Mouse (Mus musculus): ENCODE results near the gene Klf4. TPM values are rescaled to one million over a fixed set of nuclear protein-coding genes. Genes with fewer than 3 reads are reported as not detected.

Klf4 gene
- polyA plus RNA-seq, 1 experiment from 2014 or later = 4.2 TPM

GRCm38 (mm10) chr4:55498621-55499020 is 33.6 kb downstream of the Klf4 start:
- ATAC-seq (ENCODE audit: insufficient number of reproducible peaks, insufficient read depth, low FRiP score, low read depth) = no peak
- no peak overlapping the region for H3K4me3 ChIP-seq (ENCODE audit: control insufficient read depth in 1 of 2, insufficient read depth in 1 of 2, low read depth in 1 of 2, low read length in 2 of 2)
- no peak overlapping the region for H3K9ac ChIP-seq (ENCODE audit: low read length)
- H3K36me3 ChIP-seq (ENCODE audit: control insufficient read depth, insufficient read depth, low read length) = no peaks in the 10 kb centered on the region
- no peak overlapping the region for H3K4me2 ChIP-seq (ENCODE audit: low read length)
- H3K9me3 ChIP-seq (ENCODE audit: control insufficient read depth, low read length) = no peaks in the 10 kb centered on the region
- 68% methylated on average over 1 of the region's 1 CpGs for WGBS
- no peak overlapping the region for H3K27ac ChIP-seq (replicated peaks in 1 of 2; ENCODE audit: control insufficient read depth in 1 of 2, insufficient read depth in 1 of 2, low read depth in 2 of 2, low read length in 2 of 2)
- no peaks in the 10 kb centered on the region for H3K27me3 ChIP-seq (ENCODE audit: control insufficient read depth, insufficient read depth, low read length)
- no peaks in the 10 kb centered on the region for H3K4me1 ChIP-seq (ENCODE audit: control insufficient read depth in 2 of 2, insufficient read depth in 2 of 2, low read length in 2 of 2)

DNA sequence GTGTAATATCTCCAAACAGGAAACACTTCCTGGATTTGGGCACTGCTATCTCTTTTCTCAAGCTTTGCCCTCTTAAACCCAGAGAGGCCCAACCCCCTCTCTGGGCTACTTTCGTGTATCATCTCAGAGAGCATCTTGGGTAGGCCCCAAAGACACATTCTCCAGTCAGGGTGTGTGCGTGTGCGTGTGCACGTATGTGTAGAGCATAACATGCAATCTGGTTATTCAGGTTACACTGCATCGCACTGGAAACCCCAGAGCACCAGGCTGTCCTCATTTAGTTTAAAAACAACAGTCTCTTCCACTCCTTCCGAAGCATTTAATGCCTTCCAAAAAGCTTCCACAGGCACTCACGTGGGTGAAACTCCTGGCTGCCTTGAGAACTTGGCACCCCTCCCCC is 35.9 kb downstream of the Klf4 start:
- H3K27me3 ChIP-seq (ENCODE audit: control insufficient read depth, insufficient read depth, low read length) = no peaks in the 10 kb centered on the region
- H3K4me2 ChIP-seq (ENCODE audit: low read length) = no peak overlapping the region
- no peak overlapping the region for H3K4me3 ChIP-seq (ENCODE audit: control insufficient read depth in 1 of 2, insufficient read depth in 1 of 2, low read depth in 1 of 2, low read length in 2 of 2)
- 72% methylated on average over 7 of the region's 7 CpGs for WGBS
- no peaks in the 10 kb centered on the region for H3K36me3 ChIP-seq (ENCODE audit: control insufficient read depth, insufficient read depth, low read length)
- H3K4me1 ChIP-seq (ENCODE audit: control insufficient read depth in 2 of 2, insufficient read depth in 2 of 2, low read length in 2 of 2) = no peaks in the 10 kb centered on the region
- ATAC-seq (ENCODE audit: insufficient number of reproducible peaks, insufficient read depth, low FRiP score, low read depth) = no peak
- no peaks in the 10 kb centered on the region for H3K9me3 ChIP-seq (ENCODE audit: control insufficient read depth, low read length)
- no peak overlapping the region for H3K9ac ChIP-seq (ENCODE audit: low read length)
- no peak overlapping the region for H3K27ac ChIP-seq (replicated peaks in 1 of 2; ENCODE audit: control insufficient read depth in 1 of 2, insufficient read depth in 1 of 2, low read depth in 2 of 2, low read length in 2 of 2)

DNA sequence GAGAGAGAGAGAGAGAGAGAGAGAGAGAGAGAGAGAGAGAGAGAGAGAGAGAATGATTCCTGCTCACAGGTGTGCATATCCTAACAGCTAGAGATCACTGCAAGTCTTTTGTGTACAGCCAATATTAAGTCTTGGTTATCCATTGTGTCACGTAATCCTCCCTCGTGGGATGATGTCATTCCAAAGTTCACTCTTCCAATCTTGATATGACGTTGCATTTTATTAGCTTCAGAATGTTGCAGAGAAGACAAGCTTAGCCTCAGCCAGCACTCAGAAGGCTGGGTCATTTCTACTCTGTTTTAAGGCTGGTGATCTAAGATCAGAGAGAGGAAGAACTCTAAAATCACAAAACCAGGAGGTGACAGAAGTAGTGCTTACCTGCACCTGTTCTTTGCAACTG is 39.0 kb downstream of the Klf4 start:
- no peak overlapping the region for H3K4me3 ChIP-seq (ENCODE audit: control insufficient read depth in 1 of 2, insufficient read depth in 1 of 2, low read depth in 1 of 2, low read length in 2 of 2)
- no peak overlapping the region for H3K4me2 ChIP-seq (ENCODE audit: low read length)
- H3K36me3 ChIP-seq (ENCODE audit: control insufficient read depth, insufficient read depth, low read length) = no peaks in the 10 kb centered on the region
- WGBS = 66% methylated on average over 3 of the region's 3 CpGs
- H3K27ac ChIP-seq (replicated peaks in 1 of 2; ENCODE audit: control insufficient read depth in 1 of 2, insufficient read depth in 1 of 2, low read depth in 2 of 2, low read length in 2 of 2) = no peak overlapping the region
- no peaks in the 10 kb centered on the region for H3K27me3 ChIP-seq (ENCODE audit: control insufficient read depth, insufficient read depth, low read length)
- ATAC-seq (ENCODE audit: insufficient number of reproducible peaks, insufficient read depth, low FRiP score, low read depth) = no peak
- H3K9ac ChIP-seq (ENCODE audit: low read length) = no peak overlapping the region
- H3K4me1 ChIP-seq (ENCODE audit: control insufficient read depth in 2 of 2, insufficient read depth in 2 of 2, low read length in 2 of 2) = no peaks in the 10 kb centered on the region
- H3K9me3 ChIP-seq (ENCODE audit: control insufficient read depth, low read length) = no peaks in the 10 kb centered on the region

GRCm38 (mm10) chr4:55489328-55489727 is 42.9 kb downstream of the Klf4 start:
- no peaks in the 10 kb centered on the region for H3K9me3 ChIP-seq (ENCODE audit: control insufficient read depth, low read length)
- H3K4me1 ChIP-seq (ENCODE audit: control insufficient read depth in 2 of 2, insufficient read depth in 2 of 2, low read length in 2 of 2) = no peaks in the 10 kb centered on the region
- no peaks in the 10 kb centered on the region for H3K36me3 ChIP-seq (ENCODE audit: control insufficient read depth, insufficient read depth, low read length)
- 46% methylated on average over 3 of the region's 3 CpGs for WGBS
- H3K27ac ChIP-seq (replicated peaks in 1 of 2; ENCODE audit: control insufficient read depth in 1 of 2, insufficient read depth in 1 of 2, low read depth in 2 of 2, low read length in 2 of 2) = no peak overlapping the region
- no peak overlapping the region for H3K4me2 ChIP-seq (ENCODE audit: low read length)
- ATAC-seq (ENCODE audit: insufficient number of reproducible peaks, insufficient read depth, low FRiP score, low read depth) = no peak
- H3K4me3 ChIP-seq (ENCODE audit: control insufficient read depth in 1 of 2, insufficient read depth in 1 of 2, low read depth in 1 of 2, low read length in 2 of 2) = no peak overlapping the region
- H3K27me3 ChIP-seq (ENCODE audit: control insufficient read depth, insufficient read depth, low read length) = no peaks in the 10 kb centered on the region
- H3K9ac ChIP-seq (ENCODE audit: low read length) = no peak overlapping the region

- 60% methylated on average over 6 of the region's 6 CpGs for WGBS
Measured at GRCm38 (mm10) chr4:55488604-55489003, 43.7 kb downstream of the Klf4 start.

DNA sequence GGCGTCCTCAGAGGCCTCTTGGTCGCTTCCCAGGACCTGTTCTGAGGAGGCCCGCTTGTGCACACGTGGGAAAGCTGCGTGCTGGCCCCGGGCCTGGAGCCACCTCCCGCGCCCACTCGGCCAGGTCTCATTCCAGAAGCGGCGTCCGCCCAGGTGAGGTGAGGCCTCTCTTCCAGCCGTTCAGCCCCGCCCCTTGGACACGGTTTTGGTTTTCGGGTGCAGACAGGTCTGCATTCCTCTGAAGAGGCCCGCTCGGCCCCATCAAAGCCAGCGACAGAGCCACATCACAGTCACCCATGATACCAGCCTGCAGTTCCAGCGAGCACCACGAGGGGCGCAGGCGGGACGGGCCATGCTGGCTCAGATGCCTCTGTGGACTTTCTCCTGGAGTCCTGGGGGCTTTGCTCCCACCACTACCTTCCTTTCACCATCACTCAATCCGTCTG is 51.9 kb downstream of the Klf4 start:
- Histone ChIP-seq H3K36me3 (ENCODE audit: control insufficient read depth, insufficient read depth, low read length) (no peaks in the 10 kb centered on the region), H3K9me3 (ENCODE audit: control insufficient read depth, low read length) (no peaks in the 10 kb centered on the region), H3K27me3 (ENCODE audit: control insufficient read depth, insufficient read depth, low read length) (no peaks in the 10 kb centered on the region), H3K9ac (ENCODE audit: low read length) (peak overlapping the region; percentile 27; the same call in 1 of the 2 replicates), H3K4me2 (ENCODE audit: low read length) (peak overlapping the region; percentile 65), H3K4me1 (ENCODE audit: control insufficient read depth in 2 of 2, insufficient read depth in 2 of 2, low read length in 2 of 2) (peaks cover 19 to 28% of the 10 kb centered on the region in 2 experiments), H3K4me3 (ENCODE audit: control insufficient read depth in 1 of 2, insufficient read depth in 1 of 2, low read depth in 1 of 2, low read length in 2 of 2) (peak overlapping the region; percentile 29 to 36), H3K27ac (replicated peaks in 1 of 2; ENCODE audit: control insufficient read depth in 1 of 2, insufficient read depth in 1 of 2, low read depth in 2 of 2, low read length in 2 of 2) (no peak overlapping the region)
- ATAC-seq (ENCODE audit: insufficient number of reproducible peaks, insufficient read depth, low FRiP score, low read depth) = peak; percentile 37; the same call in 1 of the 2 replicates
- 13% methylated on average over 25 of the region's 25 CpGs for WGBS

More at GRCm38 (mm10) chr4:55488604-55489003, 43.7 kb downstream of the Klf4 start:
- Histone ChIP-seq H3K4me1 (ENCODE audit: control insufficient read depth in 2 of 2, insufficient read depth in 2 of 2, low read length in 2 of 2) (no peaks in the 10 kb centered on the region), H3K27me3 (ENCODE audit: control insufficient read depth, insufficient read depth, low read length) (no peaks in the 10 kb centered on the region), H3K4me2 (ENCODE audit: low read length) (no peak overlapping the region), H3K27ac (replicated peaks in 1 of 2; ENCODE audit: control insufficient read depth in 1 of 2, insufficient read depth in 1 of 2, low read depth in 2 of 2, low read length in 2 of 2) (no peak overlapping the region), H3K9me3 (ENCODE audit: control insufficient read depth, low read length) (no peaks in the 10 kb centered on the region), H3K9ac (ENCODE audit: low read length) (no peak overlapping the region), H3K36me3 (ENCODE audit: control insufficient read depth, insufficient read depth, low read length) (no peaks in the 10 kb centered on the region), H3K4me3 (ENCODE audit: control insufficient read depth in 1 of 2, insufficient read depth in 1 of 2, low read depth in 1 of 2, low read length in 2 of 2) (no peak overlapping the region)
- ATAC-seq (ENCODE audit: insufficient number of reproducible peaks, insufficient read depth, low FRiP score, low read depth) = no peak

GRCm38 (mm10) chr4:55478333-55478732 is 53.9 kb downstream of the Klf4 start:
- 39% methylated on average over 5 of the region's 5 CpGs for WGBS
- Histone ChIP-seq H3K4me2 (ENCODE audit: low read length) (no peak overlapping the region), H3K27ac (replicated peaks in 1 of 2; ENCODE audit: control insufficient read depth in 1 of 2, insufficient read depth in 1 of 2, low read depth in 2 of 2, low read length in 2 of 2) (0 out of 4 replicates have a peak overlapping the region, but pooled peaks of 1 of the 2 experiments have one; percentile 38), H3K4me3 (ENCODE audit: control insufficient read depth in 1 of 2, insufficient read depth in 1 of 2, low read depth in 1 of 2, low read length in 2 of 2) (no peak overlapping the region), H3K9me3 (ENCODE audit: control insufficient read depth, low read length) (no peaks in the 10 kb centered on the region), H3K4me1 (ENCODE audit: control insufficient read depth in 2 of 2, insufficient read depth in 2 of 2, low read length in 2 of 2) (peaks cover 19 to 28% of the 10 kb centered on the region in 2 experiments), H3K27me3 (ENCODE audit: control insufficient read depth, insufficient read depth, low read length) (no peaks in the 10 kb centered on the region), H3K36me3 (ENCODE audit: control insufficient read depth, insufficient read depth, low read length) (no peaks in the 10 kb centered on the region), H3K9ac (ENCODE audit: low read length) (no peak overlapping the region)
- no peak for ATAC-seq (ENCODE audit: insufficient number of reproducible peaks, insufficient read depth, low FRiP score, low read depth)

DNA sequence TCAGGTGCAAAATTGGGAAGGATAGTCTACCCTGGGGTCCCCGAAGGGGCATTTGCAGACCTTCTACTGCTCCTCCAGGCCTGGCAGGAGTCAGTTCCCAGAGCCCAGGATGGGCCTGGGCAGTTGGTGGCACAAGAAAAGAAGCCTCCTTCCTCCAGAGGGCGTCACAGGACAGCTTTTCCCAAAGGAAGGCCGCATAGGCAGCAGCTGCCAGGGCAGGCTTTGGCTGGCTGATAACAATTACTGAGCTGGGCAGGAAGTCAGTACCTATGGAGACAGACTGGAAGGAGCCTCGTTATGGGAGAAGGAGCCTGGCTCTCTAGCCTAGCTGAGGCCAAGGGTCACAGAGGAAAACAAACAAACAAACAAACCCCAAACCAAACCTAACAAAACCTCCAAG is 54.3 kb downstream of the Klf4 start:
- Histone ChIP-seq H3K27me3 (ENCODE audit: control insufficient read depth, insufficient read depth, low read length) (no peaks in the 10 kb centered on the region), H3K4me2 (ENCODE audit: low read length) (no peak overlapping the region), H3K27ac (replicated peaks in 1 of 2; ENCODE audit: control insufficient read depth in 1 of 2, insufficient read depth in 1 of 2, low read depth in 2 of 2, low read length in 2 of 2) (0 out of 4 replicates have a peak overlapping the region, but pooled peaks of 1 of the 2 experiments have one; percentile 38), H3K4me3 (ENCODE audit: control insufficient read depth in 1 of 2, insufficient read depth in 1 of 2, low read depth in 1 of 2, low read length in 2 of 2) (no peak overlapping the region), H3K9ac (ENCODE audit: low read length) (no peak overlapping the region), H3K36me3 (ENCODE audit: control insufficient read depth, insufficient read depth, low read length) (no peaks in the 10 kb centered on the region), H3K9me3 (ENCODE audit: control insufficient read depth, low read length) (no peaks in the 10 kb centered on the region), H3K4me1 (ENCODE audit: control insufficient read depth in 2 of 2, insufficient read depth in 2 of 2, low read length in 2 of 2) (peaks cover 19 to 28% of the 10 kb centered on the region in 2 experiments)
- 34% methylated on average over 4 of the region's 4 CpGs for WGBS
- peak; percentile 42; the same call in 1 of the 2 replicates for ATAC-seq (ENCODE audit: insufficient number of reproducible peaks, insufficient read depth, low FRiP score, low read depth)
